Mouse (Mus musculus) lung, adult 2 months (tissue): Measurements from ENCODE around the gene Zfp541.

ENCODE experiments used
- CTCF ChIP-seq: fragments of 200-500 bp; IDR thresholded peaks from 2 replicates; pipeline ENCODE4 v1.5.1; 2011; ENCODE audit warnings: mild to moderate bottlenecking, low read length, control low read depth; ENCODE audit not compliant: insufficient read depth
- POLR2A ChIP-seq: fragments of 200-500 bp; IDR thresholded peaks from 2 replicates; pipeline ENCODE4 v1.6.1; 2011; ENCODE audit warnings: low read depth, mild to moderate bottlenecking, control low read depth, low read length, borderline replicate concordance; ENCODE audit errors: extremely low read depth

GRCm38 (mm10) chr7:16104611-16105388 is 43.2 kb downstream of the Zfp541 start:
- TF ChIP-seq POLR2A (no peak), CTCF (no peak)
